Mouse (Mus musculus): Measurements from ENCODE around the gene Fgfr2.

DNA sequence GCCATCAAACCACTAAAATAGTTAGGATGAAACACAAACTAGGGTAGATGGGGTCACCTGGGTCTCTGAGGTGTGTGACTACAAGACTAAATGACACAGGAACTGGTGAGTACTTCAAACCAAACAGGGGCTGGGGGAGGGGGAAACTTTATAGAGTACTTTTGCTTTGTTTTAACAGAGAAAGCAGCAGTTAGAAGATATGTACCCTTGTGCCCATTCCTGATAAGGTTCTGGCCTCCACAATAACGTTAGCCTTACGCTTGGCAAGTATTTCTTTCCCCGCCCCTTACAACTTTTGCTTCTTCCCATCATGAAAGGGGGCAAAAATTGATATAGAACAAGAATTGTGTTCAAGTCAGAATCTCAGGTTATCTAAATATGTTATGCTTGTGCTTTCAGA is 527.4 kb downstream of the Fgfr2 start:
- TF ChIP-seq CTCF (IDR thresholded peaks at IDR 0.05; ENCODE audit: control insufficient read depth, insufficient read depth, insufficient replicate concordance, low read depth, low read length) = no peak
- no peak for TF ChIP-seq POLR2A (IDR thresholded peaks at IDR 0.05; ENCODE audit: control insufficient read depth, low read depth, low read length)
